Comparison of ENCODE assay signal across 8 mouse cellular contexts in genomic region chr7:27184964-27185363, GRCm38 (mm10). TPM values are rescaled to one million over a fixed set of nuclear protein-coding genes. Genes with fewer than 3 reads are reported as not detected.
DNase-seq lines count a peak whose midpoint lies in the region; ATAC-seq and TF ChIP-seq lines count a peak whose summit lies in the region.

No protein-coding gene starts in this region.

- peak; percentile 96 for TF ChIP-seq CTCF in E14TG2a.4 (conservative IDR thresholded peaks at IDR 0.05; ENCODE audit: low read length)
- TF ChIP-seq CTCF in bone marrow, adult 2 months (IDR thresholded peaks at IDR 0.05; ENCODE audit: control insufficient read depth, insufficient read depth, low read length) = peak; percentile 85
- TF ChIP-seq CTCF in liver, embryonic 14.5 days (IDR thresholded peaks at IDR 0.05; ENCODE audit: low read depth) = peak; percentile 88

- H3K4me1 ChIP-seq in E14TG2a.4 (replicated peaks; ENCODE audit: low read depth, low read length) = peaks cover 94% of the 10 kb centered on the region
- no peaks in the 10 kb centered on the region for H3K4me1 ChIP-seq in bone marrow, adult 2 months (ENCODE audit: control insufficient read depth, insufficient read depth, low read length)
- H3K4me1 ChIP-seq in liver, embryonic 14.5 days (replicated peaks; ENCODE audit: control insufficient read depth in 2 of 2, insufficient read depth in 2 of 2, low read length in 1 of 2) = peaks cover 0 to 3% of the 10 kb centered on the region in 2 experiments; a peak in 1 of 4 replicates

- TF ChIP-seq EP300 in liver, embryonic 14.5 days (IDR thresholded peaks at IDR 0.05; ENCODE audit: low read depth) = no peak

- H3K27ac ChIP-seq in bone marrow, adult 2 months (ENCODE audit: control insufficient read depth, insufficient read depth, low read depth, low read length, poor library complexity) = no peak overlapping the region
- no peak overlapping the region for H3K27ac ChIP-seq in liver, embryonic 14.5 days

- peak; percentile 52 for DNase-seq in kidney, postnatal 10 days
- no peak for DNase-seq in kidney, adult 9 months
- DNase-seq in liver, embryonic 14.5 days (ENCODE audit: low read depth in 3 of 3, low spot score in 3 of 3) = peak in 1 of 3 experiments; percentile 30
- DNase-seq in cerebellum, adult 11-12 months = no peak
- no peak for DNase-seq in frontal cortex, adult 2 months (ENCODE audit: extremely low spot score in 1 of 2, low spot score in 1 of 2)
- DNase-seq in left cerebral cortex, postnatal 10 days (ENCODE audit: extremely low spot score in 1 of 2, low spot score in 2 of 2) = no peak

- no peak overlapping the region for H3K9ac ChIP-seq in liver, embryonic 14.5 days (replicated peaks)

- no peak overlapping the region for H3K4me2 ChIP-seq in liver, embryonic 14.5 days (ENCODE audit: low read depth)

- ATAC-seq in liver, embryonic 14.5 days (ENCODE audit: insufficient read depth) = no peak

- no peaks in the 10 kb centered on the region for H3K27me3 ChIP-seq in E14TG2a.4 (ENCODE audit: insufficient read depth, low read length)
- no peaks in the 10 kb centered on the region for H3K27me3 ChIP-seq in liver, embryonic 14.5 days (ENCODE audit: control insufficient read depth, insufficient read depth, low read length)

- intact Hi-C loops in left cerebral cortex, postnatal 10 days (cut with DNase I) = no loop called here

- no peaks in the 10 kb centered on the region for H3K9me3 ChIP-seq in E14TG2a.4 (ENCODE audit: low read length)
- H3K9me3 ChIP-seq in liver, embryonic 14.5 days (ENCODE audit: control insufficient read depth, low read length) = no peaks in the 10 kb centered on the region

- 54% methylated on average over 3 of the region's 3 CpGs for WGBS in bone marrow, adult 2 months
- WGBS in liver, embryonic 14.5 days (ENCODE audit: insufficient replicate concordance) = 22% methylated on average over 3 of the region's 3 CpGs

- no peak overlapping the region for H3K4me3 ChIP-seq in E14TG2a.4 (replicated peaks; ENCODE audit: low read length)
- H3K4me3 ChIP-seq in bone marrow, adult 2 months (replicated peaks; ENCODE audit: control insufficient read depth, low read depth, low read length) = no peak overlapping the region
- H3K4me3 ChIP-seq in liver, embryonic 14.5 days (ENCODE audit: insufficient read depth in 1 of 2, low read depth in 2 of 2, low read length in 2 of 2) = no peak overlapping the region

- TF ChIP-seq POLR2A in bone marrow, adult 2 months (IDR thresholded peaks at IDR 0.05; ENCODE audit: borderline replicate concordance, control insufficient read depth, low read depth, low read length) = no peak

- peaks cover 72% of the 10 kb centered on the region for H3K36me3 ChIP-seq in E14TG2a.4 (ENCODE audit: insufficient read depth, low read length)
- H3K36me3 ChIP-seq in liver, embryonic 14.5 days (replicated peaks; ENCODE audit: control insufficient read depth, insufficient read depth, low read depth) = peaks cover 34% of the 10 kb centered on the region

RNA-seq across cellular contexts. Expression of gene Mia, which starts 4.0 kb away (rescaled TPM):
- not detected in 2 replicates for polyA plus RNA-seq in bone marrow, adult 2 months (2011; ENCODE audit: insufficient read depth, insufficient read length, low replicate concordance, missing spikeins)
- polyA plus RNA-seq in liver, embryonic 14.5 days (2012; rRNA removed) = 0.55 and 0.67 TPM in 2 replicates
- 0.52 TPM in 1 of 2 replicates, not detected in the other for polyA plus RNA-seq in liver, embryonic 14.5 days (2014; fragmentation: Nextera tagmentation; extraction: Ambion mirVana)
- polyA plus RNA-seq in frontal cortex, adult 2 months (2012; rRNA removed) = 4.4 TPM in 2 replicates
- 1 to 10 TPM; 1.5 to 3.2 TPM for total RNA-seq in left cerebral cortex, postnatal 10 days (2021)

RNA-seq across cellular contexts. Expression of gene Gm21983, which starts 4.1 kb away (rescaled TPM):
- polyA plus RNA-seq in bone marrow, adult 2 months (2011; ENCODE audit: insufficient read depth, insufficient read length, low replicate concordance, missing spikeins) = not detected in 2 replicates
- 0.04 TPM in 2 replicates for polyA plus RNA-seq in liver, embryonic 14.5 days (2012; rRNA removed)
- 0.28 TPM in 1 of 2 replicates, not detected in the other for polyA plus RNA-seq in liver, embryonic 14.5 days (2014; fragmentation: Nextera tagmentation; extraction: Ambion mirVana)
- polyA plus RNA-seq in frontal cortex, adult 2 months (2012; rRNA removed) = 0.18 and 0.29 TPM in 2 replicates
- total RNA-seq in left cerebral cortex, postnatal 10 days (2021) = not detected

RNA-seq across cellular contexts. Expression of gene Rab4b, which starts 6.3 kb away (rescaled TPM):
- polyA plus RNA-seq in bone marrow, adult 2 months (2011; ENCODE audit: insufficient read depth, insufficient read length, low replicate concordance, missing spikeins) = 35.7 and 73.7 TPM in 2 replicates
- polyA plus RNA-seq in liver, embryonic 14.5 days (2012; rRNA removed) = 15.2 and 15.9 TPM in 2 replicates
- 18.3 and 19.1 TPM in 2 replicates for polyA plus RNA-seq in liver, embryonic 14.5 days (2014; fragmentation: Nextera tagmentation; extraction: Ambion mirVana)
- 124 and 128 TPM in 2 replicates for polyA plus RNA-seq in frontal cortex, adult 2 months (2012; rRNA removed)
- 10 to 100 TPM; 85.4 to 89.5 TPM for total RNA-seq in left cerebral cortex, postnatal 10 days (2021)

RNA-seq across cellular contexts. Expression of gene BC024978, which starts 10.6 kb away (rescaled TPM):
- 1.6 and 2.5 TPM in 2 replicates for polyA plus RNA-seq in bone marrow, adult 2 months (2011; ENCODE audit: insufficient read depth, insufficient read length, low replicate concordance, missing spikeins)
- 1.9 and 2.4 TPM in 2 replicates for polyA plus RNA-seq in liver, embryonic 14.5 days (2012; rRNA removed)
- polyA plus RNA-seq in liver, embryonic 14.5 days (2014; fragmentation: Nextera tagmentation; extraction: Ambion mirVana) = 0.56 and 0.59 TPM in 2 replicates
- 17.5 and 17.7 TPM in 2 replicates for polyA plus RNA-seq in frontal cortex, adult 2 months (2012; rRNA removed)
- total RNA-seq in left cerebral cortex, postnatal 10 days (2021) = 10 to 100 TPM; 19.7 to 21.5 TPM

RNA-seq across cellular contexts. Expression of gene Snrpa, which starts 11.1 kb away (rescaled TPM):
- polyA plus RNA-seq in bone marrow, adult 2 months (2011; ENCODE audit: insufficient read depth, insufficient read length, low replicate concordance, missing spikeins) = 99.4 and 100.0 TPM in 2 replicates
- 77.6 and 93.3 TPM in 2 replicates for polyA plus RNA-seq in liver, embryonic 14.5 days (2012; rRNA removed)
- 82.6 and 90.6 TPM in 2 replicates for polyA plus RNA-seq in liver, embryonic 14.5 days (2014; fragmentation: Nextera tagmentation; extraction: Ambion mirVana)
- polyA plus RNA-seq in frontal cortex, adult 2 months (2012; rRNA removed) = 190 and 196 TPM in 2 replicates
- 10 to 100 TPM; 83.9 to 84.3 TPM for total RNA-seq in left cerebral cortex, postnatal 10 days (2021)
